Mouse (Mus musculus): ENCODE results near the gene Popdc2. TPM values are rescaled to one million over a fixed set of nuclear protein-coding genes. Genes with fewer than 3 reads are reported as not detected.
"Not testable (repeated sequence)": the region's sequence is repeated elsewhere in the genome, so short reads cannot be mapped to it uniquely, and the experiment has no call there.

The Popdc2 gene
- polyA plus RNA-seq (2021) = 0.49 TPM

DNA sequence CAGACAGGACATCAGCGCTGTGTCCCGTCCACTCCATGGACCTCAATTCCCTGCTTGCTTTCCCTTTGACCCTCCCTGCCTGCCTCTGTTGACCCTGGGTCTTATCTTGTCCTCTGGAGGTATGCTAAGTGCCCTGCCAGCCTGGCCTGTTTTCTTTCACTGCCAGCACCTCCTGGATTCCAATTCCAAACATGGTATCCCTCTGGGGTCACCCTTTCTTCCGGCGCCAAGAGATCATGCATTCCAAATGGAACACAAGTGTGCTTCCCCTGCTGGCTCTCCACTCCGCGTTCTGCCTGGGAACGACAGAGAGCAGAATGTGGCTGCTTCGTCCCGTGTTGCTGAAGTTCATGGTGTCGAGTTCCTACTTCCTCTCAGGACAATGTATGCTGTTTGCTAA is at the start of gene Popdc2:
TSS of gene Popdc2 (plus strand) at position 277 of the 400 bp plus-strand sequence.
- no peak for TF ChIP-seq CTCF (IDR thresholded peaks at IDR 0.05)
- ChIA-PET CTCF (interaction anchor here (1.1 kb wide), 1 partner anchor 12 kb away, joined by 3 read pairs; no protein-coding TSS in a partner anchor), POLR2A (no interaction called here)
- DNase-seq (ENCODE audit: low read depth, low spot score) (no peak), ATAC-seq (no peak)
- in situ Hi-C loops (cut with MboI; ENCODE audit: low pct_unique_long_range_greater_than_20kb) = no loop called here
- H3K27me3 ChIP-seq = no peaks in the 10 kb centered on the region

- in situ Hi-C loops (cut with MboI; ENCODE audit: low pct_unique_long_range_greater_than_20kb) = no loop called here
- POLR2A ChIA-PET = interaction anchor here (0.5 to 0.6 kb wide), 2 partner anchors 23 to 836 kb away, joined by 3 to 11 read pairs; no protein-coding TSS in a partner anchor
- ATAC-seq (no peak), DNase-seq (ENCODE audit: low read depth, low spot score) (no peak)
- no peak for TF ChIP-seq CTCF (IDR thresholded peaks at IDR 0.05)
- H3K27me3 ChIP-seq = no peaks in the 10 kb centered on the region
- CTCF ChIA-PET = no interaction called here
These were observed 43.5 kb upstream of the Popdc2 start for GRCm38 (mm10) chr16:38318492-38318891.

DNA sequence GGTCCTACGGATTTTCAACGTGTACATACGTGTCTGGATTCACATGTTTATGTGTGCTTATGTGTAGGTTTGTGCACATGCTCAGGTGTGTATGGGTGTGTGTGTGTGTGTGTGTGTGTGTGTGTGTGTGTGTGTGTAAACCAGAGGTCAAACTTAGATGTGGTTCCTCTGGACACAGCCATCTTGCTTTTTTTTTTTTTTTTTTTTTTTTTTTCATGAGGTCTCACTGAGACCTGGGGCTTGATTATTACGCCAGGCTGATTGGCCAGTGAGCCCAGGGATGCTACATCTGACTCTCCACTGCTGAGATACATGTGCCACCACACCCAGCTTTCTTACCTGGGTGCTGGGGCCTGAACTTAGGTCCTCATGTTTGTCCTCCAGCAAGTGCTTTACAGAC is 42.9 kb upstream of the Popdc2 start:
- no peak for TF ChIP-seq CTCF (IDR thresholded peaks at IDR 0.05)
- H3K27me3 ChIP-seq = no peaks in the 10 kb centered on the region
- CTCF ChIA-PET = no interaction called here
- DNase-seq (ENCODE audit: low read depth, low spot score) (no peak), ATAC-seq (no peak)
- in situ Hi-C loops (cut with MboI; ENCODE audit: low pct_unique_long_range_greater_than_20kb) = no loop called here
- POLR2A ChIA-PET = interaction anchor here (0.6 kb wide), 1 partner anchor 22 kb away, joined by 11 read pairs; no protein-coding TSS in a partner anchor

- ATAC-seq (no peak), DNase-seq (ENCODE audit: low read depth, low spot score) (no peak)
- H3K27me3 ChIP-seq = no peaks in the 10 kb centered on the region
- TF ChIP-seq CTCF (IDR thresholded peaks at IDR 0.05) = peak; percentile 53
- POLR2A ChIA-PET = no interaction called here
- CTCF ChIA-PET = interaction anchor here (0.8 to 1.9 kb wide), 10 partner anchors 9 to 75 kb away, joined by 3 to 5 read pairs (median 3); no protein-coding TSS in a partner anchor
- in situ Hi-C loops (cut with MboI; ENCODE audit: low pct_unique_long_range_greater_than_20kb) = no loop called here
These were observed 40.5 kb upstream of the Popdc2 start for GRCm38 (mm10) chr16:38321452-38321935.

GRCm38 (mm10) chr16:38324311-38324710 is 37.7 kb upstream of the Popdc2 start:
- no peaks in the 10 kb centered on the region for H3K27me3 ChIP-seq
- ATAC-seq (no peak), DNase-seq (ENCODE audit: low read depth, low spot score) (no peak)
- no peak for TF ChIP-seq CTCF (IDR thresholded peaks at IDR 0.05)
- ChIA-PET CTCF (no interaction called here), POLR2A (no interaction called here)
- in situ Hi-C loops (cut with MboI; ENCODE audit: low pct_unique_long_range_greater_than_20kb) = no loop called here

GRCm38 (mm10) chr16:38326778-38327397 is 35.1 kb upstream of the Popdc2 start:
- ChIA-PET POLR2A (no interaction called here), CTCF (no interaction called here)
- DNase-seq (ENCODE audit: low read depth, low spot score) = no peak
- TF ChIP-seq CTCF (IDR thresholded peaks at IDR 0.05) = no peak
- no peak for ATAC-seq
- in situ Hi-C loops (cut with MboI; ENCODE audit: low pct_unique_long_range_greater_than_20kb) = no loop called here
- H3K27me3 ChIP-seq = no peaks in the 10 kb centered on the region

- no peaks in the 10 kb centered on the region for H3K27me3 ChIP-seq
- DNase-seq (ENCODE audit: low read depth, low spot score) (no peak), ATAC-seq (no peak)
- ChIA-PET CTCF (interaction anchor here (0.7 kb wide), 1 partner anchor 185 kb away, joined by 3 read pairs; no protein-coding TSS in a partner anchor), POLR2A (interaction anchor here (0.6 kb wide), 1 partner anchor 194 kb away, joined by 3 read pairs; no protein-coding TSS in a partner anchor)
- in situ Hi-C loops (cut with MboI; ENCODE audit: low pct_unique_long_range_greater_than_20kb) = no loop called here
- peak; percentile 42 for TF ChIP-seq CTCF (IDR thresholded peaks at IDR 0.05)
These were observed 32.7 kb upstream of the Popdc2 start for GRCm38 (mm10) chr16:38329340-38329739.

DNA sequence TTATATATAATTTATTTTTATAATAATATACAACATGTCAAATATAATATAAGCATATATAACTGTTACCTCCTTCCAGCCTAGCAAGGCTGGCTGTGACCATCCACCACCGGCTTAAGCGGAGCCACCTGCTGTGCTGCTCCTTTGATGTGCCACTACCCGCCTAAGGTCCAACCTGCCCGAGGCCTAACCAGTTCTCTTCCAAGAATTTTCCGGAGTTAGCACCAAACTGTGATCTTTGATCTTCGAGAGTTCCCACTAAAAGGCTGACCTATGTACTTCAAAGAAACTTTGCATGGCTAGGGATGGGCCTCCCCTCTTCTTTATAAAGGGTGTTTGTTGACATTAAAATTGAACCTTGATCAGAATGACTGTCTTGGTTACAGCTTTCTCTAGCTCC is 27.6 kb upstream of the Popdc2 start:
- ATAC-seq (no peak), DNase-seq (ENCODE audit: low read depth, low spot score) (no peak)
- in situ Hi-C loops (cut with MboI; ENCODE audit: low pct_unique_long_range_greater_than_20kb) = no loop called here
- POLR2A ChIA-PET = no interaction called here
- CTCF ChIA-PET = no interaction called here
- no peaks in the 10 kb centered on the region for H3K27me3 ChIP-seq
- TF ChIP-seq CTCF (IDR thresholded peaks at IDR 0.05) = no peak

- ATAC-seq; in situ Hi-C loops (cut with MboI; ENCODE audit: low pct_unique_long_range_greater_than_20kb); DNase-seq (ENCODE audit: low read depth, low spot score); H3K27me3 ChIP-seq: not testable (repeated sequence)
- ChIA-PET CTCF (interaction anchor here (0.6 kb wide), 1 partner anchor 120 kb away, joined by 3 read pairs; no protein-coding TSS in a partner anchor), POLR2A (interaction anchor here (0.7 kb wide), 1 partner anchor 374 kb away, joined by 3 read pairs; no protein-coding TSS in a partner anchor)
- TF ChIP-seq CTCF (IDR thresholded peaks at IDR 0.05) = peak; percentile 31
These were observed 23.9 kb upstream of the Popdc2 start for GRCm38 (mm10) chr16:38338077-38338476.

- in situ Hi-C loops (cut with MboI; ENCODE audit: low pct_unique_long_range_greater_than_20kb) = no loop called here
- POLR2A ChIA-PET = interaction anchor here (0.7 to 0.9 kb wide), 2 partner anchors 23 to 179 kb away, joined by 8 to 11 read pairs; no protein-coding TSS in a partner anchor
- no peaks in the 10 kb centered on the region for H3K27me3 ChIP-seq
- CTCF ChIA-PET = no interaction called here
- no peak for TF ChIP-seq CTCF (IDR thresholded peaks at IDR 0.05)
- DNase-seq (ENCODE audit: low read depth, low spot score) (no peak), ATAC-seq (no peak)
These were observed 20.3 kb upstream of the Popdc2 start, which contains the start of gene Maats1 for GRCm38 (mm10) chr16:38341396-38342324. Maats1 (minus strand) TSS chr16:38342143.
